Comparison of ENCODE assay signal across 10 mouse cellular contexts in the genomic region with DNA sequence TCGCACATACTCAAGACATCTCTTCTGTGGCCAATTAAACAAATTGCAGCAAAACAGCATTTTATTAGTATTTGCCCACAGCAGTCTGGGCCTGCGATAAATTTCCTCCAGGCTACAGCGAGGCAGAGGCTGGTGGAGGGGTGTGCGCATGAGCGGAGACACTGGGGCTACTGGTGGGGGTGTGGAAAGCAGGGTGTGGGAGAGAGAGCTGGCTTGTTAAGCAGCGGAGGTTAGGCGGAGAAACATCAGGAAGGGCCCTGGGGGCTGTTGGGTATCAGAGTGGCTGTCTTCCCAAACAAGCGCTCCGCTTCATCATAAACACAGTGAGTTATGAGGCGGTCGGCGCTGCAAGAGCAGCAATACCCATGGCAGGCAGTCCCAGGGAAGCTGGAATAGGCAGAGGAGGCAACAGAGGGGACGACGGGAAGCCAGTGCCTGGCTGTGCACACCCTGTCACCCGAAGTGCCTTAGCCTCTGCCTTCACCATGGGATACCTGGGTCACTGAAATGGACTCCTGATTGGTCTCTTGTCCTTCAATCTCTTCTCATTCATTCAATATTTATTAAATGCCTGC.
A peak's percentile ranks its signal among the peaks of the same experiment; 100 is the strongest.
DNase-seq lines count a peak whose midpoint lies in the region; ATAC-seq and TF ChIP-seq lines count a peak whose summit lies in the region.
"Had no signal": no experiment of that assay in that cellular context is flagged by ENCODE, and none has a peak within 500 bp of the region (broad histone marks: within the 10 kb centered on the region; RNA-seq: fewer than 3 reads in every experiment).

No protein-coding gene starts in this region.

- no peaks in the 10 kb centered on the region for H3K36me3 ChIP-seq in heart, embryonic 13.5 days
- H3K36me3 ChIP-seq in heart, embryonic 11.5 days (ENCODE audit: control insufficient read depth, insufficient read depth, low read length): no peaks in the 10 kb centered on the region
- no peaks in the 10 kb centered on the region for H3K36me3 ChIP-seq in ES-Bruce4 (ENCODE audit: control insufficient read depth, insufficient read depth, low read length, poor library complexity, severe bottlenecking)
- no peaks in the 10 kb centered on the region for H3K36me3 ChIP-seq in hindbrain, embryonic 10.5 days
- no peaks in the 10 kb centered on the region for H3K36me3 ChIP-seq in limb, embryonic 14.5 days (ENCODE audit: control insufficient read depth, insufficient read depth, low read length)

- H3K4me2 ChIP-seq in heart, embryonic 13.5 days: peak overlapping the region; percentile 16; the same call in 1 of the 2 replicates
- no peak overlapping the region; the same call in 1 of the 2 replicates for H3K4me2 ChIP-seq in heart, embryonic 11.5 days
- peak overlapping the region; percentile 38 for H3K4me2 ChIP-seq in limb, embryonic 14.5 days (replicated peaks; ENCODE audit: low read depth, low read length, severe bottlenecking)

- DNase-seq in hindbrain, embryonic 10.5 days (ENCODE audit: low spot score): no peak
- no peak for DNase-seq in limb, embryonic 14.5 days (ENCODE audit: low spot score)
- DNase-seq in frontal cortex, postnatal 10 days (ENCODE audit: low spot score in 2 of 2): no peak
- DNase-seq in heart, adult 8-10 months (ENCODE audit: low spot score): no peak
- DNase-seq: cerebellum, postnatal 36 days had no signal

- peaks cover 11% of the 10 kb centered on the region for H3K4me1 ChIP-seq in heart, embryonic 13.5 days
- H3K4me1 ChIP-seq in heart, embryonic 11.5 days (ENCODE audit: control insufficient read depth, insufficient read depth, low read length): peaks cover 11% of the 10 kb centered on the region
- peaks cover under 1% of the 10 kb centered on the region for H3K4me1 ChIP-seq in ES-Bruce4 (ENCODE audit: control insufficient read depth, insufficient read depth, low read length)
- peaks cover 13% of the 10 kb centered on the region for H3K4me1 ChIP-seq in hindbrain, embryonic 10.5 days (replicated peaks)
- H3K4me1 ChIP-seq in limb, embryonic 14.5 days (ENCODE audit: control insufficient read depth, insufficient read depth, low read length): peaks cover 18% of the 10 kb centered on the region

- WGBS in heart, embryonic 13.5 days: 56% methylated on average over 15 of the region's 15 CpGs
- WGBS in heart, embryonic 11.5 days (ENCODE audit: insufficient replicate concordance): 53% methylated on average over 15 of the region's 15 CpGs
- WGBS in hindbrain, embryonic 10.5 days: 63% methylated on average over 15 of the region's 15 CpGs
- 10% methylated on average over 15 of the region's 15 CpGs for WGBS in limb, embryonic 14.5 days

- TF ChIP-seq EP300 in ES-Bruce4 (IDR thresholded peaks at IDR 0.05; ENCODE audit: insufficient read depth, low read depth, low read length): no peak

- H3K4me3 ChIP-seq in heart, embryonic 13.5 days: no peak overlapping the region
- H3K4me3 ChIP-seq in heart, embryonic 11.5 days (ENCODE audit: low read depth, low read length): no peak overlapping the region
- H3K4me3 ChIP-seq in ES-Bruce4 (ENCODE audit: low read depth, low read length): peak overlapping the region; percentile 12; the same call in 1 of the 2 replicates
- H3K4me3 ChIP-seq in hindbrain, embryonic 10.5 days: no peak overlapping the region
- H3K4me3 ChIP-seq in limb, embryonic 14.5 days (replicated peaks; ENCODE audit: low read length): peak overlapping the region; percentile 9; the same call in 1 of the 2 replicates
- H3K4me3 ChIP-seq: myocyte had no signal

- no peak for ATAC-seq in heart, embryonic 13.5 days (ENCODE audit: extremely low read depth, insufficient number of reproducible peaks, low FRiP score, low TSS enrichment)
- no peak for ATAC-seq in heart, embryonic 11.5 days (replicated peaks; ENCODE audit: insufficient number of reproducible peaks, low FRiP score, low TSS enrichment)
- ATAC-seq in limb, embryonic 14.5 days (ENCODE audit: low FRiP score, low read depth): no peak
- no peak for ATAC-seq in inflammation-experienced regulatory T-cells, adult 6 months

- H3K27ac ChIP-seq in heart, embryonic 13.5 days (replicated peaks): no peak overlapping the region
- H3K27ac ChIP-seq in heart, embryonic 11.5 days (ENCODE audit: low read depth, low read length): no peak overlapping the region
- no peak overlapping the region for H3K27ac ChIP-seq in ES-Bruce4 (ENCODE audit: insufficient read depth, low read length)
- H3K27ac ChIP-seq in hindbrain, embryonic 10.5 days: 0 out of 2 replicates have a peak overlapping the region, but pooled peaks have one; percentile 2
- H3K27ac ChIP-seq in limb, embryonic 14.5 days (replicated peaks; ENCODE audit: low read depth, low read length): no peak overlapping the region

- H3K9me3 ChIP-seq in heart, embryonic 13.5 days: no peaks in the 10 kb centered on the region
- H3K9me3 ChIP-seq in heart, embryonic 11.5 days (replicated peaks; ENCODE audit: control insufficient read depth, low read length): no peaks in the 10 kb centered on the region
- no peaks in the 10 kb centered on the region for H3K9me3 ChIP-seq in ES-Bruce4 (replicated peaks; ENCODE audit: control insufficient read depth, insufficient read depth, low read length, poor library complexity, severe bottlenecking)
- no peaks in the 10 kb centered on the region for H3K9me3 ChIP-seq in hindbrain, embryonic 10.5 days
- H3K9me3 ChIP-seq in limb, embryonic 14.5 days (ENCODE audit: control insufficient read depth, low read length): no peaks in the 10 kb centered on the region

- TF ChIP-seq CTCF in ES-Bruce4 (IDR thresholded peaks at IDR 0.05; ENCODE audit: low read depth, low read length): no peak

- no peak overlapping the region for H3K9ac ChIP-seq in heart, embryonic 13.5 days
- no peak overlapping the region for H3K9ac ChIP-seq in heart, embryonic 11.5 days (ENCODE audit: low read depth, low read length)
- no peak overlapping the region for H3K9ac ChIP-seq in ES-Bruce4 (ENCODE audit: low read depth, poor library complexity, severe bottlenecking)
- no peak overlapping the region for H3K9ac ChIP-seq in limb, embryonic 14.5 days (ENCODE audit: low read depth, low read length, severe bottlenecking)

- no peak for TF ChIP-seq POLR2A in ES-Bruce4 (IDR thresholded peaks at IDR 0.05; ENCODE audit: insufficient read depth, low read length)
- no peak for TF ChIP-seq POLR2A in limb, embryonic 14.5 days (IDR thresholded peaks at IDR 0.05; ENCODE audit: borderline replicate concordance, extremely low read depth, insufficient read depth, insufficient read length)

- H3K27me3 ChIP-seq in heart, embryonic 13.5 days (replicated peaks): peaks cover 42% of the 10 kb centered on the region
- H3K27me3 ChIP-seq in heart, embryonic 11.5 days (ENCODE audit: control insufficient read depth, insufficient read depth, low read length): peaks cover 2% of the 10 kb centered on the region; the same call in 1 of the 2 replicates
- H3K27me3 ChIP-seq in ES-Bruce4 (ENCODE audit: control insufficient read depth, insufficient read depth, low read length, poor library complexity, severe bottlenecking): no peaks in the 10 kb centered on the region; the same call in 1 of the 2 replicates
- peaks cover 58% of the 10 kb centered on the region for H3K27me3 ChIP-seq in hindbrain, embryonic 10.5 days (ENCODE audit: insufficient read depth, poor library complexity, severe bottlenecking)
- H3K27me3 ChIP-seq in limb, embryonic 14.5 days (ENCODE audit: control insufficient read depth, insufficient read depth, low read length): 0 out of 2 replicates have a peak, but pooled peaks cover 4% of the 10 kb centered on the region

Comparison
In these comparisons a context has a peak if more than half of its experiments do, and no peak if none do; other contexts are left out.
1. H3K4me3 ChIP-seq: peak in ES-Bruce4 (single experiment) and limb, embryonic 14.5 days (single experiment); none in heart, embryonic 13.5 days (single experiment), heart, embryonic 11.5 days (single experiment) and hindbrain, embryonic 10.5 days (single experiment).